Mouse (Mus musculus) fibroblast of lung, adult 2 months (primary cell): ENCODE data around the gene Otop1.

Experiments used
- DNase-seq: peaks from one replicate; pipeline ENCODE4 v3.0.0-alpha.2; 2011; ENCODE audit warnings: low read depth

The Otop1 gene

DNA sequence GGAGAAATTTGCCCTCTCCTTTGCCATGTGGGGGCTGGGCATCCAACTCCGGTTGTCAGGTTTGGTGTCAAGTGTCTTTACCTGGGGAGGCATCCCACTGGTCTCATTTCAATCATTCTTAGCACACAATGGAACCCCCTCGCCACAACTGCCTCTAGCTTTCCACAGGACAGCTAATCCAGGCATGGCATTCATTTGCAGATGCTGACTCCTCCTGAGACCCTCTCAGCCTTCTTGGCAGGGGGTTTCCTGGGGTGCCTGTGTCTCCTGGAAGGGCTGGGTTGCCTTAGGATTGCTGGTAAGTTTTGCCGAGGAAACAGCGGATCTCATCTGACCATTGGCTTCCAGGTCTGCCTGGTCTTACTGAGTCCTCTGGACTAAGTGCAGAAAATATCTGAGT, at the start of gene Otop1:
Gene Otop1, plus strand, starts transcription at position 202 of the 400 bp plus-strand sequence.
- DNase-seq, result no peak

DNA sequence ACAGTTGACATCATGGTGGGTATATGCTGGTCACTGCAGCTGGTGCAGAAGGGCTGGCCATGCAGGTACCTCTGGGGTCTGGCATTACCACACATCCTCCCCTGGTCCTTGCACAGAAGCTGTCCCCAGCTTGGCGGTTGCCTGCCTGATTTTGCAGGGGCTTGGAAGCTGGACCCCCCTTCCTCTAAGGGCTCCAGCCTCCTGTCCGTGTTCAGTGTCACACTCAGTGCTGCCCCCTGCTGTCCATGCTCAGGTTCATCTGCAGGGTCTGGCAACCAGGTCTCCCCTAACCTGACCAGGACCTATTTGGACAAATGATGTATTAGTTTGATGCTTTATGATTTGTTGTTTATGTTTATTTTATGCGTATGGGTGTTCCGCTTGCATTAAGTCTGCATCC, 40.4 kb upstream of the Otop1 start:
- DNase-seq, result peak; percentile 0

- DNase-seq, result no peak
Observed at GRCm38 (mm10) chr5:38236627-38237026, 39.1 kb upstream of the Otop1 start.

DNA sequence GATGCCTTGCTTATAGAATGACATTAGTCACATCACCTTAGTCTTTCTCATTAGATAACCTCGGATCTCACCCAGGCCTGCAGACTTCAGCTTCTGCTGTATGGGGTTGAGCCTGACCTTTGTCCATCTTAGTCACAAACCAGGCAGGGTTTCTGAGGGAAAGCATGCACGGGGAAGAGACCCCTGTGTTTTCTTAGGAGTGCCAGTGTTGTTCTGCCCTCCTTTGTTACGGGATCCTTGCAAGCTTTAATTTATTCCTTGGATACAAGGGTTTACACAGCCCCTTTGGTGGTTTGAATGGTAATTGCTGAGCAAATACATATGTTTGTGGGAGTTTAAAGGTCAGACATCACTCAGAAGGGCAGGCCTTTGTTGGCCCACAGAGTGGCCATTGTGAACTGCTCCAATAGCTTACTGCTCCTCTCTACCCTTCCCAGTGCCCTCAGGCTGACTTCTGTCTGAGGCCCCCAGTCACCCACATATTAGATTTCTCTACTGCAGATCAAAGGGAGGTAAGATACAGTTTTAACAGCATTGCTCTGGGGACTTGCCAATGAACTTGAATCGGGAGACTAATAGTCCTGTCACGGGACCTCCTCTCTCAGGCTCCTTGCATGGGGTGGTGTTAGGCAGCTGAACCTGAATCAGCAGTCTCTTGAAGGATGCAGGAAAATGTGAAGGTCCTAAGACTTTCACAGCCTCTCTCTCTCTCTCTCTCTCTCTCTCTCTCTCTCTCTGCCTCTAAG, 34.9 kb upstream of the Otop1 start:
- no peak for DNase-seq

DNA sequence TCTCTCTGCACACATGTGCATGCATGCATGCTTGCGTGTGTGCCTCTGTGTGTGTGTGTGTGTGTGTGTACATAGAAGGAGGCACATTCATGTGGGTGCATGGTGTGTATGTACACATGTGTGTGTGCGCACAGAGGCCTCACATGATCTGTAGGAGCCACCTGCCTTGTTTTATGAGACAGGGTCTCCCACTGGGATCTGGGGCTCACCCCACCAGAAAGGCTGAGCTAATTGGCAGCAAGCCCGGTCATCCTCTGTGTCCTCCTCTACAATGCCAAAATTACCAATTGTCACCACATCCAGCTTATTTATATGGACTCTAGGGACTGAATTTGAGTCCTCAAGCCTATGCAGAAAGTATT, 34.3 kb upstream of the Otop1 start:
- no peak for DNase-seq

GRCm38 (mm10) chr5:38241966-38242365, 33.8 kb upstream of the Otop1 start:
- DNase-seq, result no peak

DNA sequence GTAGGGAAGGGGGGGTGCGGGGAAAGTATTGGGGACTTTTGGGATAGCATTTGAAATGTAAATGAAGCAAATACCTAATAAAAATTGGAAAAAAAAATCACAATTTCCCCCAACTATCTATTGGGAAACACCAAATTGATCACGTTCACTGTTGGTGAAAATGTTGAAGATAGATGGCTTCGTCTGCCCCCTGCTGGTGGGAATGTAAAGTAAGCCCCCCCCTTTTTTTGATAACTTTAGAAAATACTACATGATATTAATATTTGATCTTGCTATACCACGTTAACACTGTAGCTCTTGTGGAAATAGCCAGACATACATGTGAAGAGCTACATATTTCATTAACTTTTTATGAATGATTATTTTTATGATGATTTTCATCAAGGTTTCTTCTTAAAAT, 20.6 kb upstream of the Otop1 start:
- DNase-seq, result no peak

- no peak for DNase-seq
Observed at GRCm38 (mm10) chr5:38255644-38256043, 20.1 kb upstream of the Otop1 start.

- no peak for DNase-seq
Observed at GRCm38 (mm10) chr5:38256551-38256950, 19.2 kb upstream of the Otop1 start.

GRCm38 (mm10) chr5:38258034-38258772, 17.6 kb upstream of the Otop1 start:
- DNase-seq, result no peak

- no peak for DNase-seq
Observed at GRCm38 (mm10) chr5:38258773-38259146, 17.0 kb upstream of the Otop1 start.

GRCm38 (mm10) chr5:38259455-38260106, 16.2 kb upstream of the Otop1 start:
- DNase-seq, result no peak

- peak; percentile 20 for DNase-seq
Observed at GRCm38 (mm10) chr5:38260107-38260682, 15.6 kb upstream of the Otop1 start, which contains the start of gene Tmem128. TSS of gene Tmem128 (plus strand) at chr5:38260185.

DNA sequence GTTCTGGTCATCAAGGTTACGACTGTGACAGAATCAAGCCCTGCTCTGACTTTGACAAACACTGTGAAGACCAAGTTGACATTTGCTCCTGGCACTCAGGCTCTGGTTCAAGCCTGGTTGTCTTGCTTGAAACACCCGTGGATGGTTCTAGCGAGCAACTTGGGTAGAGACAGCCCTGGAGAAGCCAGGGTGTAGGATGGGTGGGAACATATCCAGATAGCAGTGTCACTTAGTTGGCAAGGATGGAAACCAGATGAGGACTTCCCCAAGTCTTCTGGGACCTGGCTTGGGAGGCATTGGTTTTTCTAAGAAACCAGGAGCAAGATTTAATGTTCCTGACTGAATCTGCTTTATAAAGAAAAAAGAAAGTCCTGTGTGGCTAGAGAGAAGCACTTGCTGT, 4.8 kb upstream of the Otop1 start:
- no peak for DNase-seq

- peak; percentile 4 for DNase-seq
Observed at GRCm38 (mm10) chr5:38273831-38274230, 1.9 kb upstream of the Otop1 start.

GRCm38 (mm10) chr5:38276451-38276850, 679 bp downstream of the Otop1 start:
- no peak for DNase-seq

- DNase-seq, result no peak
Observed at GRCm38 (mm10) chr5:38277098-38277866, 1.5 kb downstream of the Otop1 start.

- DNase-seq, result no peak
Observed at GRCm38 (mm10) chr5:38277936-38278600, 2.3 kb downstream of the Otop1 start.

DNA sequence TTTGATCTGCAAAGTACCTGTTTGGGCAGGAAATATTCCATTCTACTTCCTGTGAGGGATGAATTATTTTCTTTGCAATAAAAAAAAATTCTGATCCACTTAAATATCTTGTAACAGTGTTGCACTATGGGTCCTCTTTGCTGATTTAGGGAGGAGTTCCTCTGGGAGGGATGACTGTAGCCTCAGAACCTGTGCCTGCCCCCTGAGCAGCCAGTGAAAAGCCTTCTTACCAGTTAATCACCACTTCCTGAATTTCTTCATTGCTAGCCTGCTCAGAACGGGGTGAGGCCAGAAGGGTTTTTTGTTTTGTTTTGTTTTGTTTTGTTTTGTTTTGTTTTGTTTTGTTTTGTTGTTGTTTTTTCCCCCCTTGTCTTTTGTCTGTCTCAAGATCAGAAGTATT, 4.3 kb downstream of the Otop1 start:
- no peak for DNase-seq

DNA sequence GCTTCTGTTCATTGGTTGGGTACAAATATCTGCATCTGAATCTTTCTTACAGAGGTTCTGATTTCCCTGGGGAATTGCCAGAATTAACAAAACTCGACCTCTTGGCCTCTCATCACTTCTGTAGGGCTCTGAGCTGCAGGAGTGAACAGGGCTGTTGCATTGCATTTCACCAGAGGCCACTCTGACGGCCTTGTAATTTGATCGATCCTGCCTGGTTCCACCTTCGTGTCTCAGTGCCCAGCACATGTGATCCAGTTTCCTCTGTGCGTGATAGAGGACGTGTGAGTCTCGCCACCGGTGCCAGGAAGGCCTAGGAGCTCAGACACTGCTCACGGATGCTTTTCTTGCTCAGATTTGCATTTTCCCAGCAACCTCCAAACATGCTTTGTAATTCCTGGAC, 10.0 kb downstream of the Otop1 start:
- no peak for DNase-seq

DNA sequence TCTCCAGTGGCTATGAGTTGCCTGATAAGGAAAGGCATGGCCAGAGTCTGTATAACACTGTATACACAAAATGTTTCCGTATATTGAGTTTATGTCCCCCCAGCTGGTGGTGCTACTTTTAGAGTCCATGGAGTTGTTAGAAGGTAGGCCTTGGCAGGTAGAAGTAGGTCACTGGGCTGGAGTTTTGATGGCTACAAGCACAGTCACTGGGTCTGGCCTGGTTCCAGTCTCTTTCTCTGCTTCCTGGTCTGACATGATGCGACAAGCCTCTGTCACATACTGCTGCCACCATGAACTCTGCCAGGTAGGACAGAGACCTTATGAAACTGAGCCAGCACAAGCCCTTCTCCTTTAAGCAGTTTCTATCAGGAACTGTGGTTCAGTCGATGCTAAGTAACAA, 12.7 kb downstream of the Otop1 start:
- no peak for DNase-seq
